Mouse (Mus musculus) frontal cortex, postnatal 25 days (tissue): ENCODE results near the gene Sbk1.
A peak's percentile ranks its signal among the peaks of the same experiment; 100 is the strongest.
"Not testable (repeated sequence)": the region's sequence is repeated elsewhere in the genome, so short reads cannot be mapped to it uniquely, and the experiment has no call there.

ENCODE experiments used
- DNase-seq, 2 experiments: peaks; one replicate each; pipeline ENCODE4 v3.0.0; 2022; ENCODE audit warnings: low spot score in 2 of 2

The Sbk1 gene

DNA sequence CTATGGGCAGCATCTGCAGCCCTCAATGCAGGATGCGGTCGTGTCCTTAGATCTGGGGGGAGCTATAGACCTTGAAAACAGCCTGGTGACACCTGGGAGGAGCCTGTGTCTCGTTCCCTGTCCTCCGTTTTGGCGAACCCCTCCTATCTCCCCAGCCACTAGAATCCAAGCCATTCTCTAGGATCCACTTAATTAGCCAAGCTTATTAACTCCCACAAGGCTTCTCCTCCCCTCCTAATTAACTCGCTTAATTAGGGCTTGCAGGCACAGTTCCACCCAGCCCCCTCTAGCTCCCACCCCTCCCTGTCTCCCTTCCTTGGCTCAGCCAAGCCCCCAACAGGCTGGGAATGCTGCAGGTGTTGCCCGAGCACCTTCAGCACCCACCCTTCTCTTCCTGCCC is 8.5 kb upstream of the Sbk1 start:
- DNase-seq, result no peak

DNA sequence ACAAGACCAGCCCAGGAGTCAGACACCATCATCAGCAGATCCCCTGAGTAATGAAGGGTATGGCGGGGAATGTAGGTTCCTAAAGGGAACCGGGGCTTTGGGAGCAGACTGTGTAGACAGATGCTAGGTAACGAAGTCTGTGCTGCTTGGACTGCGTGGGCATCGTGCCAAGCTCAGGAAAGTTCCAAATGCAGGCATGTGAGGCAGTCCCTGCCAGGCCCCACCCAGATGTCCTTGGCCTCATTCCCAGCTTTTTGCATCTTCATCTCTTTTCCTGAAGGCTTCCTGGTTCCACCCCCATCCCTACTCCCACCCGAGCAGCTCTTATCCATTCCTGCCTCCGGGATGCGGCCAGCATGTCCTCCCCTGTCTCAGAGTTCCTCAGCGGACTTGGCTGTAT is 6.5 kb upstream of the Sbk1 start:
- peak; percentile 69 to 84 for DNase-seq

DNA sequence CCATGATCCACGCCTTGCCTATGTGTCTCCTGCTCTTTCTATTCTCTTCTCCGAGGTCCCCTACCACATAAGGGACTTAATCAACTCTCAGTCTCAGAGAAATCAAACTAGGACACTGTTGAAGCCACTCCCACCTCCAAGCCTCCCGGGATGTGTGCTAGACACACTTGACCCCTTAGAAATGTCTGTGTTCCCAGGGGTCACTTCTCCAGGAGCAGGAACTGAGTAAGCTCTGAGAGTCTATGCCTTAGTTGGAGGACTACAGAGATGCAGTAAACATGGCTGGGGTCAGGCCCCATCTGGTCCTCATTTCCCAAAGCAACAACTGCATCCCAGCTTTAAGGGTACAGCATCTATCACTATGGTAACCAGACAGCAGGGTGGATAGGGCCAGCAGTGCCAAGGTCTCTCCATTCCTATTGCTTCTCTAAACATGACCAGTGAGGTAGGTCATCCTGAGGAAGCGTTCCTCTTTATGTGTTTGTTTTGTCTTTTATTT is 6.0 kb upstream of the Sbk1 start:
- no peak for DNase-seq

DNA sequence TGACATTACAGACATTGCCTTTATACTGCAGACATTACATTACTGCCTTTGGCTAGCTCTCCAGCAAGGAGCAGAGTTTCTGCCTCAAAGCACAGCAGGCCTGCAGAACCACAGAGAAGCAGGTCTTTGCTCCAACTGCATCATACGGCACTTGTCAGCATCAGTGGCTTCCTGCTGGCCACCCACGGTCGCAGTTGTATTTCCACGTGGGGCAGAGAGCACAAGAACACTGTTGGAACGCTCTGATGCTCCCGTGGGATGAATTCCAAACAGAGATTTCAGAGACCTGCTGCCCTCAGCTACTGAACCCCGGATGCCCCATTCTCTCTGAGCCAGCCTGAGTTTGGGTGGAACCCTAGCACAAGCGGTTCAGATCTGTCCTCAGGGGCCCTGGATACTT is 4.8 kb upstream of the Sbk1 start:
- DNase-seq, result no peak

- DNase-seq, result no peak
Measured at GRCm38 (mm10) chr7:126272770-126273311, 422 bp downstream of the Sbk1 start.

DNA sequence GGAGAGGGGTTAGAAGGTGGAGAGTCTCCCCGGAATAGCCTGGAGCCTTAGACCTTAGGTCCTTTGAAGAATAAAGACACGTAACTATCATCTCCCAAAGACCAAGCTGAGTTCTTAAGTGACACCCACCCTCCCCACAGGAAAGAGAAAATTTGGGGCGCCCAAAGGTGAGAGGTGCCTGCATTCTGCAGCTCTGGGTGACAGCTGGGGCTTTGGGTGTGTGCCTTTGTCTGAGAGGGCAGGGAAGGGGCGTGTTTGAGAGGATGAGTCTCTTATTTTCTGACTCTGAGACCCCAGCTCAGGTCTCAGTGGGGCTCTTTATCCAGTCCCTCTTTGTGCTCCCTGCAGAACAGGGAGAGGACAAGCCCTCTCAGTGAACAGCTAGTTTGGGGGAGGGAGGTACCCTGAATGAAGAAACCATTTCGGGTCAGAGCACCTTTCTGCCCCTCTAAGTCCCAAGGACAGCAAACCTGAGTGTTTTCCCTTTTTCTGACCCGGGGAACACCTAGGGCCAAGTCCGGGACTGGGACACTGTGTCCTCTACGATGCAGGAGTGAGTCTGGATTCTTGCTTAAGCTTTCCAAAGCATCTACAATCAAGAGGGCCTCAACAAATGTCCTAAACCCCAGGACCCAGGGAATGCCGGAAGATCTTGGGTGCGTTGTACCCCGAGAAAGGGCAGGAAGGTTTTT is 1.1 kb downstream of the Sbk1 start:
- no peak for DNase-seq

DNA sequence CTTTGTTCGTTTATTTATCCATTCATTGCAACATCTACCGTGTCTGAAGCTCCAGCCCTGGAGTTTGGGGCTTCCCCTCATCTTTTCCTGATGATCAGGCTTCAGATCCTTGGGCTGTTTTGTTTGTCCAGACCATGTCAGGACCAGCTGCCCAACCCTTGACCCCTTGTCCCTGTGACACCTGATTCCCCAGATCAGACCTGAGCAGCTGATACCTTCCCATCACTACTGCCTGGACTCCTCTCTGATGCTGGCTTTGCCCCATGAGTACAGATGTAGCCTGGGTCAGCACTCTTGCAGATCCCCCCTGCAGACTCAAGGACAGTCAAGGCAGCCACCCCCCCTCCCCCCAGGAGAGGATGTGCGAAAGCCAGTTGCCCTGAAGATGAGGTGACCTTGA is 1.7 kb downstream of the Sbk1 start:
- DNase-seq, result no peak

DNA sequence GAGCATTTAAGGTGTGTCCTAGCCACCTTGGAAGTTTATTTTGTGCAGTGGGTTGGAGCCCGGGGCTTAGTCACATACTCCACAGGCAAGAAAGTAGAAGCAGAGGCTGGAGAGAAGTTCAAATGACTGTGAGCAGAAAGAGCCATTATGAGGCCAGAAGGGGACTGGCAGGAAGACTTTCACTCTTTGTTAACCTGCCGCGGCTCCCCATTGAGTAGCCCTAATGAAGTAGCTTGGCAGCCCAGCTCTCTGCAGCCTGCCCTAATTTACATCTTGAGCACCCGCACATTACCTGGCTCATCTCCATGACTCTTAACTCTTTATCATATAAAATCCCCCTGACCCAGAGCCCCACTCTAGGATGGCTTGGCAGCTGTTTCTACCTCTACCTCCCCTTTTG is 2.2 kb downstream of the Sbk1 start:
- no peak for DNase-seq

DNA sequence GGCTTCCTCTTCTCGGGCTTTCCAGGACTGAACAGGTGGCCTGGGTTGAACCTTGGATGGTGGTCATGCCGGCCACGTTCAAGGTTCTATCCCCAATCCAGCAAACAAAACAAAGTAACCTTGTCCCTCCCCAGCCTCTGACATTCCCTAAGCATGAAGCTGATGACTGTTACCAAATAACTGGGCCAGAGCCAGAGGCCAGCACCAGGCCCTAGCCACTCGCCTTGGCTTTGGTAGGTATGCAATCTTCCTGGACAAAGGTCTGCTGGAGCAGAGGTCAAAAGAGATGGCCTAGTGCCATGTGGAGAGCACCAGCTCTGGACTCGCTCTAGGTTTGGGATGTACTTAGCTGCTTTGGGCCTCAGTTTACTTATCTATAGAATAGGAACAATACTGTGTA is 3.3 kb downstream of the Sbk1 start:
- DNase-seq, result no peak

DNA sequence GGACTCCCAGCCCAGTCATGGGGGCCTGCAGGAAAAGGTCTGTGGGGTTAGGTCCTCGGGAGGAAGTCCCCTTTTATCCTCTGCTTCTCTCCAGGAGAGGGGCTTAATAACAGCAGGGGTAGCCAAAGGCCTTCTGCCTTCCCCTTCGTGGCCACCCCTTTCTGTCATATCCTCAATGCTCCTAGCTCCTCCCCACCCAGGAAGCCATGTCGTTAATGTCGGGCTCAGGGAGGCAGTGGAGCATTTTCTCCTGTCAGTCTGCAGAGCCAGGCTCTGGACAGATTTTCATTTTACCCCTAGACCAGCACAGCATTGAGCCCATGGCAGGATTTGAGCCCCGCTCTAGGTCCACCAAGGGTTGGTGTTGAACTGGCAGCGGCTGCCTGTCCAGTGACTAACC is 3.9 kb downstream of the Sbk1 start:
- no peak for DNase-seq

DNA sequence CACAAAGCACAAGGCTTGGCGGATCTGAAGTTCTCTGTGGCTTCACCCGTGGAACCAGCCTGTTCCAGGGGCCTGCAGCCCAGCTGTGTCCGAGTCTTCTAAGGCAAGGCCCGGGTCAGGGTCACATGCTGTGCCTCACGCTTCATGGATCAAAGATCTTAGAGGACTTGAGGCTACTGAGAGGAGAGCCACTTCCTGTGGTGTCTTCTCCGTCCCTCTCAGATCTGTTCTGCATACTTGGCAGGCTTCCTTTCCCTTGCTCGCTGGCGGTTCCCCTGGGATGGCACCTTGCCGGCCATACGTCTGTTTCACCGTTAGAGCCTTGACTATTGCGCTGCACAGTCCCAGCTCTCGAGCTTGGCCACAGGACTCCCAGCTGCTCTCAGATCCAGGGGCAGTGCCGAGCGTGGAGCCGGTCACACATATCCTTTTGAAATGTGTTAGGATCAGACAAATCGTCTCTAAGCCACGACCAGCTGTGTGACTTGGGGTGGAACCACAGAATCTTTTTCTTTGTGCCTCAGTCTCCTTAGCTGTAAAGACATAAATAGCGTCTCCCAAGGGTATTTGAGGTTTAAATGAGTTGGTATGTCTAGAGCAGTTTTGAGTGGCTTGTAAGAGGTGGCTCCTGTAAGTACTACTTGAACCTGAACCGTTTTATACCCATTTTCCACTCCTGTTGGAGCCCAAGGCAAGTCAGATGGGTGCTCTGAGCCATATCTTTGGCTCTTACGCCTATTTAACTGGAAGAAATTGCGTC is 5.3 kb downstream of the Sbk1 start:
- DNase-seq, result no peak

GRCm38 (mm10) chr7:126278799-126279198 is 6.4 kb downstream of the Sbk1 start:
- no peak for DNase-seq

DNA sequence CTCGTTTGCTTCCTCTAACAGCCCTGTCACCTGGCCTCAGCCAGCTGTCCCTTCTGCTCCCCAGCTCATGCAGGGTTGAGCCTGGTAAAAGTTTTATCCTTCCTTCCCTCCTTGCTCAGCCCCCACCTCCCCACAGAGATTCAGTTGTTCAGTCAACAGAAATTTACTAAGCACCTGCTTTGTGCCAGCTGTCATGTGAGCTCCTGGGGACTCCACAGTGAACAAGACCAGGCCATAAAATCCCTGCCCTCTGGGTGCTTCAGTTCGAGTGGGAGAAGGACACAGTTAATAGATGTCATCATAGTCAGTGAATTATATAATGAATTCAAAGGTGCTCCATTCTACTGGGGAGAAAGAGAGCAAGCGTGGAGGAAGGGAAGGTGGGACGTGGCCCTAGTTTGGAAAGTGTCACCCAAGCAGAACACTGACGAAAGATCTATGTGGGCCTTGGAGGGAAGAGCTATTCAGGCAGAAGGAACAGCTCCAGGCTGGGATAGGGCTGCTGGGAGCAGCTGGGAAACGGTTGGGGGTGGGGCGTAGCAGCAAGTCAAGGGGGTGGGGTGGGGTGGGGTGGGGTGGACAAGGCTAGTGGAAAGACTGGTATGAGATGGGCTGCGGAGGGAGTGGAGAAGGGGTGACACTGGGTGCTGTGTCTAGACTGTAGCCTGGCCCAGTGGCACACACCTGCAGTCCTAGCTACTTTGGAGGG is 7.5 kb downstream of the Sbk1 start:
- DNase-seq, result no peak

DNA sequence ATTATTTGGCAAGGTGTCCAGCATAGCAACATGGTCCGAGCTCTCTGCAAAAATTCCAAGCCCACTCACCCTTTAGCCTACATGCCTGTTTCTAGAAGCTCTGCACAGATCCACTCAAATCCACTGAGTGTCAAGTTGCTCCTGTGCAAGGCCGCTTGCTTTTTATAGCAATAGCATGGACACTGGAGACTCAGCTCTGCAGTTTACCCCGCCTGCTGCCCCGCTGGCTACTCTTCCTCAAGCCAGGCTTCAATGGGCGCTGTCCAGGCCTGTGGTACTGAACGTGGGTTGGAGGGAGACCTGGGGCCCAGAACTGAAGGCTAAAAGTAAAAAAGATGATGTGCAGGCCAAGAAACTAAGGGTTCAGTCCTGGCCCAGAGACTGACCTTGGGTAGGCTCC is 8.3 kb downstream of the Sbk1 start:
- no peak for DNase-seq

DNA sequence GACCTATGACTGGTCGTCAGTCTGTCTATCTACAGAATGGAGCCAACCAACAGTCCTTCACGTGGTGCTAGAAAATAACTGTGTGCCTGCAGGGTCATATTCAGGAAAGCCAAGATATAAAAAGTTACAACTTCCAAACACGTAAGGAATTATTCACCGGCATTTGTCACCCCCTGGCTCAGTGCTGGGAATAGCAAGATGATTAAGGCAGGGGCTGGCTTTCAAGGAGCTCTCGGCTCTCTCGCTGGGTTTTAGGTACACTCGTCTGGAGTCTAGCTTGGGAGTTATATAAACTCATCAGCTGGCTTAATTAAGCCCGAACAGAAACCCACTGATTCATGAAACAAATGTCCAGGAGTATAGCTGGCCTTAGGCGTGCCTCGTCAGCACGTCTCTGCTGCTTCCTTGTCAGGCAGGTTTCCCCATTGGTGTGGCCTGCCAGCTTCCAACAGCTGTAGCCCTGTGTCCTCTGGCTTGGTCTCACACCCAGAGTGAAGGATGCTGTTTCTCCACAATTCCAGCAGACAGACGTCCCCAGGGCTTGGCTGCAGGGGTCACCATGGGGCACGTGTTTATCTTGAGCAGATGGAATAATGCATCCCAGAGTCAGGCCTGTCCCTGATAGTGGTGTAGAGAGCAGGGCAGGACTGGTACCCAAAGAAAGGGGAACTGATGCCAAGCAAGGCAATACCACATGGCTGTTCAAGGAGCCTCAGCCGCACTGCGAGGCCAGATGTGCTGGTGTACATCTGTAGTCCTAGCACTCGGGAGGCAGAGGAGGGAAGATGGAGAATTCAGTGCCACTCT is 9.7 kb downstream of the Sbk1 start:
- no peak for DNase-seq

DNA sequence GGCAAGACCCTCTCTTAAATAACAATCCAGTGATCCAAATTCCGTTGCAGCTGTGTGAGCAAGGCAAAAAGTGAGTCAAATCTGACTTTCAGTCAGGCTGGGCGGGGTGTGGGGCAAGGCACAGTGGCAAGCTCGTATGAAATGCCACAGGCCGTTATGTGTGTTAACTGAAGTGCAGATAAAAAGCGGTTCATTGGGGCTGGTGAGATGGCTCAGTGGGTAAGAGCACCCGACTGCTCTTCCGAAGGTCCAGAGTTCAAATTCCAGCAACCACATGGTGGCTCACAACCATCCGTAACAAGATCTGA is 10.2 kb downstream of the Sbk1 start:
- DNase-seq, result not testable (repeated sequence)

GRCm38 (mm10) chr7:126284021-126284420 is 11.6 kb downstream of the Sbk1 start:
- no peak for DNase-seq

DNA sequence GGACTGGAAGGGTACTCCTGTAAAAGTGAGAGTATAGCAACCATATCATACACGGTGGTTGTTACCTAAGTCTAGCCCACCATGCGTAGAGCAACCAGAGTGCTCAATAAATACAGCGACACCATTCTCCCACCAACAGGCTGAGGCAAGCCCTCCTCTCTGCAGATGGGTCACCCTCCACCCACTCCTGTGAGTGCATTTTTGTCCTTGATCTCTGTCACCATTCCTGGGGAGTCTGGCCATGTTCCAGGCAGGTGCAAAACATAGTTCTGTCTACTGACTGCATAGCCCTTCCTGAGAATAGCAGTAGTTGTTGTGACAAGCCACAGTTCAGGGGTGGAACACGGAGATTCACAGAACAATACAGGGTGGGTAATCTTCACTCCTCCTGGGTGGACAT is 12.0 kb downstream of the Sbk1 start:
- no peak for DNase-seq

DNA sequence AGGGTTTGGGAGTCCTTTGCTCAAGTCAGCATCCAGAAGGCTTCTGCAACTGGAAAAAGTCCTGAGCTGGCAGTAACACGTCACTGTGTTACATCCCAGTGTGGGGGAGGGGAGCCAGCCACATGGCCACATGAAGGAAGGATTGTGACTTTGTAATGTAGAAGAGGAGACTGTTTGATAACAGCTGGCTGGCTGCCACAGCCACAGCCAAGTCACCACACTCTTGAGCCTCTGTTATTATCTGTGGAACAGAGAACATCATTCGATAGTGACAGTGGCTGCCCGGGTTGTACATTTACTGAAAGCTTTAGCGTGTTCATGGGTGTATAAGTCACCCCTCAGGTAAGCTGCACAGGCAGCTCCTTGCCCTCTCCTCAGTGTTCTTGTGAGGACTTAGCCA is 12.4 kb downstream of the Sbk1 start:
- DNase-seq, result peak in 1 of 2 experiments; percentile 43

DNA sequence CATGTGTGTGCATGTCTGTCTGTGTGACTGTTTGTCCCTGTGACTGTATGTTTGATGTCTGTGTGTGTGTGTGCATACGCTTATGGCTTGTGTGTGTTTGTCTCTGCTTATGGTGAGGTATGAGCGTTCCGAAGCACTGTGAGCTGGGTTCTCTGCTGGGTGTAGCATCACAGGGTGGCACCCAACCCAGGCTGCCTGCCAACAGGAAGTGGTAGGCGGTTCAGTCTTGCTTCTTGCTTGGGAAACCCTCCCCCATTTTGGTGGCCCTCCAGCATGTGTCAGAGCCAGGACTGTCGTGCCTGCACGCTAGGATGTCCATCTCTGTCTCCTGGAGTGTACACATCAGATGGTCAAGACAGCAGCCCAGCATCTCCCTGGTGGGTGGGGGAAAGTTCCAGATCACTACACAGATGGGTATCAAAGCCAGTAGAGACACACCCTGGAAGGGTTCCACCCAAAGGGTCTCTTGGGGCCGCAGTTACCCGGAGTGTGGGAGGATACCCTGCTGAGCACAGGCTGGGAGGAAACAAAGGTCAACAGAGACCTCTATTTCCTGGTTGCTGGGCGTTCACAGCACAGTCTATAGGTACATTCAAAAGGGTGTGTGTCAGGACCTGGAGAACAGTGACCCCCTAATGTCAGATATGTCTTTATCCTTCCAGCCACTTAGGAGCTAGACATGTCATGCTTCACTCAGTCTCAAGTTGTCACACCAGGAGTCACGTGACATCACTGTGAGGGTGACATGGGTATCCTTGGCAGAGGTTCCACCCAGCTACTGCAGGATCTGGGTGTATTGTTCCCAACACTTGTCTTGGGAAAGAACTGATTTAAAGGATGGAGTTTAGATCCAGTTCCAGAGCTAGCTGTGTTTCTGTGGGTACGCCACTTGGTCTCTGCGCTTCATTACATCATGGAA is 13.1 kb downstream of the Sbk1 start:
- DNase-seq, result peak; percentile 58 to 81

GRCm38 (mm10) chr7:126286311-126286710 is 13.9 kb downstream of the Sbk1 start:
- DNase-seq, result no peak
